In genomic region chr4:150112867-150113266, GRCm38 (mm10) we compare ENCODE assay signal across 8 mouse cellular contexts. TPM values are rescaled to one million over a fixed set of nuclear protein-coding genes. Genes with fewer than 3 reads are reported as not detected.
DNase-seq lines count a peak whose midpoint lies in the region; ATAC-seq and TF ChIP-seq lines count a peak whose summit lies in the region.

No protein-coding gene starts in this region.

- H3K27me3 ChIP-seq in forebrain, embryonic 10.5 days (ENCODE audit: poor library complexity, severe bottlenecking): no peaks in the 10 kb centered on the region
- H3K27me3 ChIP-seq in hindbrain, embryonic 16.5 days (replicated peaks; ENCODE audit: control insufficient read depth, insufficient read depth, low read length): no peaks in the 10 kb centered on the region
- H3K27me3 ChIP-seq in midbrain, embryonic 10.5 days (ENCODE audit: low read depth, poor library complexity, severe bottlenecking): no peaks in the 10 kb centered on the region
- no peaks in the 10 kb centered on the region for H3K27me3 ChIP-seq in small intestine, adult 2 months (ENCODE audit: control insufficient read depth, insufficient read depth, low read length)

- peak overlapping the region; percentile 53; the same call in 1 of the 2 replicates for H3K27ac ChIP-seq in forebrain, embryonic 10.5 days
- H3K27ac ChIP-seq in hindbrain, embryonic 16.5 days (ENCODE audit: low read depth, low read length): no peak overlapping the region
- peak overlapping the region; percentile 28; the same call in 1 of the 2 replicates for H3K27ac ChIP-seq in midbrain, embryonic 10.5 days (replicated peaks)
- H3K27ac ChIP-seq in small intestine, adult 2 months (ENCODE audit: insufficient read depth, low read depth, low read length): no peak overlapping the region

- TF ChIP-seq POLR2A in small intestine, adult 2 months (IDR thresholded peaks at IDR 0.05; ENCODE audit: low read depth, low read length): no peak

- TF ChIP-seq CTCF in small intestine, adult 2 months (IDR thresholded peaks at IDR 0.05; ENCODE audit: extremely low read depth, insufficient read length, insufficient replicate concordance, low read depth, low read length): peak; percentile 87

- ATAC-seq in hindbrain, embryonic 16.5 days: no peak

- H3K4me2 ChIP-seq in hindbrain, embryonic 16.5 days (ENCODE audit: low read length): peak overlapping the region; percentile 41

- WGBS in forebrain, embryonic 10.5 days: 10% methylated on average over 15 of the region's 15 CpGs
- WGBS in hindbrain, embryonic 16.5 days: 4% methylated on average over 11 of the region's 15 CpGs
- WGBS in midbrain, embryonic 10.5 days: 5% methylated on average over 15 of the region's 15 CpGs
- WGBS in small intestine, adult 2 months: 4% methylated on average over 15 of the region's 15 CpGs

- H3K4me3 ChIP-seq in forebrain, embryonic 10.5 days: peak overlapping the region; percentile 33
- no peak overlapping the region for H3K4me3 ChIP-seq in hindbrain, embryonic 16.5 days (ENCODE audit: low read length)
- peak overlapping the region; percentile 16; the same call in 1 of the 2 replicates for H3K4me3 ChIP-seq in midbrain, embryonic 10.5 days
- H3K4me3 ChIP-seq in small intestine, adult 2 months (ENCODE audit: low read depth, low read length): no peak overlapping the region

- DNase-seq in adrenal gland, adult (ENCODE audit: inconsistent age in 2 of 2, low spot score in 1 of 2): peak; percentile 45 to 82
- no peak for DNase-seq in adrenal gland, postnatal 4 days (ENCODE audit: low spot score in 2 of 2)
- peak; percentile 75 for DNase-seq in brain, adult 2 months (ENCODE audit: low read depth, low spot score)
- peak; percentile 61 for DNase-seq in forebrain, embryonic 10.5 days (ENCODE audit: extremely low spot score, low spot score)
- DNase-seq in left cerebral cortex, postnatal 4 days: peak; percentile 66
- peak; percentile 64 for DNase-seq in midbrain, embryonic 10.5 days (ENCODE audit: low spot score)

- H3K4me1 ChIP-seq in forebrain, embryonic 10.5 days: peaks cover 4% of the 10 kb centered on the region
- no peaks in the 10 kb centered on the region for H3K4me1 ChIP-seq in hindbrain, embryonic 16.5 days (ENCODE audit: control insufficient read depth, insufficient read depth, low read depth, low read length)
- H3K4me1 ChIP-seq in midbrain, embryonic 10.5 days: peaks cover 5% of the 10 kb centered on the region
- peaks cover 14% of the 10 kb centered on the region for H3K4me1 ChIP-seq in small intestine, adult 2 months (ENCODE audit: control insufficient read depth, insufficient read depth, insufficient read length, low read length)

- peak overlapping the region; percentile 33; the same call in 1 of the 2 replicates for H3K9ac ChIP-seq in hindbrain, embryonic 16.5 days (ENCODE audit: low read depth, low read length)

- intact Hi-C loops in left cerebral cortex, postnatal 4 days (cut with DNase I): no loop called here

- no peaks in the 10 kb centered on the region for H3K9me3 ChIP-seq in forebrain, embryonic 10.5 days
- no peaks in the 10 kb centered on the region for H3K9me3 ChIP-seq in hindbrain, embryonic 16.5 days (ENCODE audit: control insufficient read depth, low read length)
- no peaks in the 10 kb centered on the region for H3K9me3 ChIP-seq in midbrain, embryonic 10.5 days (replicated peaks)

- H3K36me3 ChIP-seq in forebrain, embryonic 10.5 days (replicated peaks): no peaks in the 10 kb centered on the region
- no peaks in the 10 kb centered on the region for H3K36me3 ChIP-seq in hindbrain, embryonic 16.5 days (ENCODE audit: control insufficient read depth, insufficient read depth, low read length)
- H3K36me3 ChIP-seq in midbrain, embryonic 10.5 days: no peaks in the 10 kb centered on the region
- H3K36me3 ChIP-seq in small intestine, adult 2 months (ENCODE audit: control insufficient read depth, insufficient read depth, low read length): no peaks in the 10 kb centered on the region

RNA-seq across cellular contexts. Expression of gene Slc2a5, which starts 6.2 kb away (rescaled TPM):
- 1 to 10 TPM in 1 of 2 experiments, under 1 TPM in 1; 0.73 to 3.5 TPM for total RNA-seq in adrenal gland, postnatal 4 days (2021)
- polyA plus RNA-seq in forebrain, embryonic 10.5 days (2016; fragmentation: Nextera tagmentation; extraction: Ambion mirVana): 1.3 and 1.6 TPM in 2 replicates
- polyA plus RNA-seq in hindbrain, embryonic 16.5 days (2015; fragmentation: Nextera tagmentation; extraction: Ambion mirVana): 2.8 and 3.0 TPM in 2 replicates
- 1 to 10 TPM; 1.4 to 1.5 TPM for total RNA-seq in left cerebral cortex, postnatal 4 days (2021)
- polyA plus RNA-seq in midbrain, embryonic 10.5 days (2016; fragmentation: Nextera tagmentation; extraction: Ambion mirVana): 1.3 and 1.8 TPM in 2 replicates
- polyA plus RNA-seq in small intestine, adult 2 months (2012; rRNA removed): 165 and 177 TPM in 2 replicates

RNA-seq across cellular contexts. Expression of gene Gpr157, which starts 25.7 kb away (rescaled TPM):
- 1 to 10 TPM; 3.1 to 3.8 TPM for total RNA-seq in adrenal gland, postnatal 4 days (2021)
- polyA plus RNA-seq in forebrain, embryonic 10.5 days (2016; fragmentation: Nextera tagmentation; extraction: Ambion mirVana): 0.32 and 0.41 TPM in 2 replicates
- 0.50 and 0.54 TPM in 2 replicates for polyA plus RNA-seq in hindbrain, embryonic 16.5 days (2015; fragmentation: Nextera tagmentation; extraction: Ambion mirVana)
- 1 to 10 TPM; 1.2 to 1.5 TPM for total RNA-seq in left cerebral cortex, postnatal 4 days (2021)
- polyA plus RNA-seq in midbrain, embryonic 10.5 days (2016; fragmentation: Nextera tagmentation; extraction: Ambion mirVana): 0.60 and 0.62 TPM in 2 replicates
- 2.6 and 3.5 TPM in 2 replicates for polyA plus RNA-seq in small intestine, adult 2 months (2012; rRNA removed)

RNA-seq across cellular contexts. Expression of gene Slc2a7, which starts 35.9 kb away (rescaled TPM):
- not detected for total RNA-seq in adrenal gland, postnatal 4 days (2021)
- not detected in 2 replicates for polyA plus RNA-seq in forebrain, embryonic 10.5 days (2016; fragmentation: Nextera tagmentation; extraction: Ambion mirVana)
- not detected in 2 replicates for polyA plus RNA-seq in hindbrain, embryonic 16.5 days (2015; fragmentation: Nextera tagmentation; extraction: Ambion mirVana)
- total RNA-seq in left cerebral cortex, postnatal 4 days (2021): not detected
- polyA plus RNA-seq in midbrain, embryonic 10.5 days (2016; fragmentation: Nextera tagmentation; extraction: Ambion mirVana): not detected in 2 replicates
- 47.2 and 68.9 TPM in 2 replicates for polyA plus RNA-seq in small intestine, adult 2 months (2012; rRNA removed)

Comparison
In these comparisons a context has a peak if more than half of its experiments do, and no peak if none do; other contexts are left out.
1. DNase-seq: peak in adrenal gland, adult (2 of 2), brain, adult 2 months (single experiment), forebrain, embryonic 10.5 days (single experiment), left cerebral cortex, postnatal 4 days (single experiment) and midbrain, embryonic 10.5 days (single experiment); none in adrenal gland, postnatal 4 days (0 of 2).
2. H3K27ac ChIP-seq: peak in forebrain, embryonic 10.5 days (single experiment) and midbrain, embryonic 10.5 days (single experiment); none in hindbrain, embryonic 16.5 days (single experiment) and small intestine, adult 2 months (single experiment).
3. H3K4me3 ChIP-seq: peak in forebrain, embryonic 10.5 days (single experiment) and midbrain, embryonic 10.5 days (single experiment); none in hindbrain, embryonic 16.5 days (single experiment) and small intestine, adult 2 months (single experiment).
4. RNA of gene Slc2a5, which starts 6.2 kb away (polyA plus RNA-seq): 165 to 177 TPM in small intestine, adult 2 months; 2.8 to 3.0 TPM in hindbrain, embryonic 16.5 days, 1.3 to 1.8 TPM in midbrain, embryonic 10.5 days and 1.3 to 1.6 TPM in forebrain, embryonic 10.5 days; every median in the first group is over 10 times any median in the second.
5. RNA of gene Slc2a7, which starts 35.9 kb away (polyA plus RNA-seq): 47.2 to 68.9 TPM in small intestine, adult 2 months; not detected in forebrain, embryonic 10.5 days, not detected in hindbrain, embryonic 16.5 days and not detected in midbrain, embryonic 10.5 days; every median in the first group is over 10 times any median in the second.